Mouse (Mus musculus) retina, postnatal 1 day (tissue): ENCODE measurements around the gene Romo1.
A peak's percentile ranks its signal among the peaks of the same experiment; 100 is the strongest.
"Not testable (repeated sequence)": the region's sequence is repeated elsewhere in the genome, so short reads cannot be mapped to it uniquely, and the experiment has no call there.

Experiments
- DNase-seq: peaks from one replicate; pipeline ENCODE4 v3.0.0-alpha.2; 2012

Gene Romo1

GRCm38 (mm10) chr2:156180094-156180821 is 36.4 kb downstream of the Romo1 start, which contains the start of gene Rbm39:
Gene Rbm39 (minus strand): TSS chr2:156180238.
- peak; percentile 100 for DNase-seq

- DNase-seq, result no peak
Measured at GRCm38 (mm10) chr2:156180824-156181590, 37.2 kb downstream of the Romo1 start.

GRCm38 (mm10) chr2:156181592-156181991 is 37.8 kb downstream of the Romo1 start:
- no peak for DNase-seq

- not testable (repeated sequence) for DNase-seq
Measured at GRCm38 (mm10) chr2:156189241-156189640, 45.4 kb downstream of the Romo1 start.

- no peak for DNase-seq
Measured at GRCm38 (mm10) chr2:156190004-156190896, 46.4 kb downstream of the Romo1 start.

- DNase-seq, result no peak
Measured at GRCm38 (mm10) chr2:156191540-156191939, 47.7 kb downstream of the Romo1 start.

- no peak for DNase-seq
Measured at GRCm38 (mm10) chr2:156192068-156192467, 48.2 kb downstream of the Romo1 start.

- no peak for DNase-seq
Measured at GRCm38 (mm10) chr2:156193066-156193862, 49.4 kb downstream of the Romo1 start.

- no peak for DNase-seq
Measured at GRCm38 (mm10) chr2:156194571-156194970, 50.7 kb downstream of the Romo1 start.
